Mouse (Mus musculus) monocyte, adult 5-6 weeks (primary cell): ENCODE results near the gene Immp2l. TPM values are rescaled to one million over a fixed set of nuclear protein-coding genes. Genes with fewer than 3 reads are reported as not detected.

Experiments
- ATAC-seq: fragments of 153-309, 156-312 bp; replicated peaks from 2 replicates; pipeline ENCODE4 v1.8.0; 2017; ENCODE audit warnings: mild to moderate bottlenecking; ENCODE audit not compliant: low TSS enrichment, insufficient number of reproducible peaks, severe bottlenecking, poor library complexity, low FRiP score
- total RNA-seq: library from RNA; stranded (forward); fragments of 200-1000, 200-491, 200-594 nt; gene quantifications from 3 replicates; pipeline ENCODE4 v1.2.3, GENCODE M21; 2017

Gene Immp2l
- total RNA-seq, 1 experiment from 2014 or later: not detected

DNA sequence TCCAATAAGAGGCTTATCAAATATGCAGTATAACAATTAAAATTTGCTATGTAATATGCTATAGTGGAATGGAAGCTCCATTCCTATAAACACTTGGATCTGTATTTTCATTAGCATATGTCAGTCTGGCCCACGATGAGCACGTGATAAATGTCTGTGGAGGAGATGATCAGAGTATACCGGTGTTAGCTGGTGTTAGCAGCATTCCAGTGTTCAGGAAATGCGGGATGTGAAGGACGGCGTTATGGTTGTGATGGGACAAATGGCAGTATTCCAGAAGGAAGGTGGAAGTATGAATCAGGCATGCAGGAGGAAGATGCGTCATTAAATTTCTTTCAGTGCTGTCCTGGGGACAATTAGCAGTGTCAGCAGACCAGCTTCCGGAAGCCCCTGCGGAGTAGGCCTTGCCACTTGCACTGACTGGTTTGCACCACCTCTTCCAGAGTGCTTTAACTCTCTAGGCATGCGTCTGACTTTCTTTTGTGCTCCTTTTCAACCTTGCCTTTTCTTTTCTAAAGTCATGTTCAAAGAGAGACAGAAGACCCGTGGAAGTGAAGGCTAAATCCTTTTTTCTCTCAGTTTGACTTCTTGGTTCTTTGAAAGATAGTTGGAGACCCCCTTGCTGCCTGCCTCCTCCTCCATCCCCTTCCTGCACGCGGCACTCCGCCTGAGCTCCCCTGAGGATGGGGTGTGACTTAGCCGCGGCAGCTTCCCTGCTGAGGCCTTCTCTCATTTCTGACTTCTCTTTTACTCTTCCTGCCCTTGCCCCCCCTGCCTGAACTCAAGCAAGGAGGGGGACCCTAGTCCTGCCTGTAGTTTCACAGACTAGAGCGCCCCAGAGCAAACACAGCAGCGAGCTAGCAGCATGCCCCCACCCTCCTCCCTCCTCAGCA lies 541.9 kb downstream of the Immp2l start:
- no peak for ATAC-seq

DNA sequence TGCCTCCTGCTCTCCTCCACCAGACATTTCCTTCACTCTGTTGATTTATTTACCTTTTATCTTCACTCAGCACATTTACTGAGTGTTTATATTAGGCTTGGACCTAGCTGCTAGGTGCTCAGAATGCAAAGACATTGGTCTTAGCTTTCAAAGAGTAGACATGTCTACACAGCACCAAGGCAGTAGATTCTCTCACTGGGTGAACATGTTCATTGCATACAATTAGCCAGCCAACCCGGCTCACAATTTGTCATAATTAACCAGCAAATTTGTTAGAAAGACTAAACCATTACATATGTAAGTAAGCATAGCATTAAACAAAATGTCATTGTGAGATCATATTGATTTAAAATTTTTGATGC lies 542.5 kb downstream of the Immp2l start:
- ATAC-seq: no peak

DNA sequence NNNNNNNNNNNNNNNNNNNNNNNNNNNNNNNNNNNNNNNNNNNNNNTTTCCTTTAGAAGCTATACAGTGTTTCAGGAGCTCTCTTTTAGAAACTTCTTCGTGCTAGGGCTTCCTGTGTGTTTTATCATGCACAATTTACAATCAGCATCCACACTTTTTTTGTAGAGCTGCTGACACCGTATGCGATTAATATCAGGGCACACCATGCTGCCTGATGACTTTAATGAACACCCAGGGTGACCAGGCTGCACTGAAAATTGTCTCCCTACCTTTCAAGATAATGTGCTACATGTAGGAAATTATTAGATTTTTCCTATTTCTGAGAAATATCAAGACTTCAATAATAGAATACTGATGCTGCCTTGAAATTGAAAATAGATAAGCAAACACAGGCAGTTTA lies 549.9 kb downstream of the Immp2l start:
- ATAC-seq: no peak

DNA sequence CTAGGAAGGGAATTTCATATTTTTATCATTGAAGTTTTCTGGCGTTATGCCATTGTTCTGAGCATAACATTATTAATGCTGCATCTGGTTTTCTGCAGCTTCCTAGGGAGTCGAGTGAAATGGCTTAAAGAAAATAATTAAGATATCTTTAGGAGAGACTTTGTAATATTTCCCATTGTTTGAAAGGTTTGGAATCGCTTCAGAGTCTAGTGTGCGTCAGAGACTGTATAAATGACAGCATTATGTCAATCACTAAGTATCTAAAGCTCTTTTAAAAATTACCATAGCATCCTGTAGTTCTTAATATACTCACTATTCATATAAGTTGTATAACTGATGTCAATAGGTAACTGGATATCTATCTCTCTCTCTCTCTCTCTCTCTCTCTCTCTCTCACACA lies 551.3 kb downstream of the Immp2l start:
- ATAC-seq: no peak

DNA sequence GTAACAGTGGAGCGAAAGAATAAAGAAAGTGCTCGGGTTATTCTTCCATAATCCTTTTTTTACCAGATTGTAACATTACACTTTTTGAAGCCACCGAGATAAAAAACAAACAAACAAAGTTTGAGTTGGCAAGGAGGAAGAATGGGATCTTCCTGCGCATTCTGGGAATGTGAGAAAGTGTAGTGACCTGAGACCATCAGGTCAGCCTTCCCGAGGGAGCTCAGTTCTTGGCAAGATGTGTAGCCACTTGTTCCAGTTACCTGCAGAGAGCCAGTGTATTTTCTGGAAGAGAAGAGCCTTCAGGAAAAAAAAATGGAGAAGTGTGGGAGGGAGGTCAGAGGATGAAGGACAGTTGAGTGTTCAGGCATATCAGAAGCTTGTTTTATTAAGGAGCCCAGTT lies 569.5 kb downstream of the Immp2l start:
- ATAC-seq: no peak

DNA sequence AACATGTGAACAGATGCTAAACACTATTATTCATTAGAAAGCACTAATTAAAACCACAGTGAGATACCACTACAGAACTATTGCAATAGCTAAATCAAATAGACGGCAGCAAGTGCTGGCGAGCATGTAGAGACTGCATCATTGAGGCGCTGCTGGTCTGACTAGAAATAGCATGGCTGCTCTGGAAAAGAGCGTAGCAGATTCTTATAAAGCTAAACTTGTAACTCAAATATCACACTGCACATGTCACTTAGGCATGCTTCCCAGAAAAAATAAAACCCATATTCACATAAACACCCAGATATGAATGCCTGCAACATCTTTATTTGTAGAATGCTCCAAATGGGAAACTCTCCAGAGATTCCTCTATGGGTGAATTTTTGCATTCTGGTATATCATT lies 570.1 kb downstream of the Immp2l start:
- no peak for ATAC-seq

DNA sequence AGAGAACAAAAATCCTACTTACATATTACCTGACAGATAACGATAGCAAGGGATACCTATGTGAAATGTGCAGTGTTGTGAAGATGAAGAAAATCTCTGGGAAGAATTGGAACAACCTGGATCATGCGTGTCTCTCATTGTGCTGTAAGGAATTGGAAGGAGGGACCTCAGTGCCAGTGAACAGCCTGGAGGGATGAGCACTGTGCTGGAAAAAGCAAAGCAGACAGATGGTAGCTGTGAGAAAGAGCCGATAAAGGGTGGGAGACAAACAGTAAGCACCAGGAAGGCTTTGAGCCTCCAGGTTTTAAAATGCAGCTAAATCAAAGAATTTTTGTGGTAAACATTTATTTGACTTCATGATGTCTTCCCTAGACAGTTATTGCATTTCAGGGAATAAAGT lies 591.4 kb downstream of the Immp2l start:
- no peak for ATAC-seq

DNA sequence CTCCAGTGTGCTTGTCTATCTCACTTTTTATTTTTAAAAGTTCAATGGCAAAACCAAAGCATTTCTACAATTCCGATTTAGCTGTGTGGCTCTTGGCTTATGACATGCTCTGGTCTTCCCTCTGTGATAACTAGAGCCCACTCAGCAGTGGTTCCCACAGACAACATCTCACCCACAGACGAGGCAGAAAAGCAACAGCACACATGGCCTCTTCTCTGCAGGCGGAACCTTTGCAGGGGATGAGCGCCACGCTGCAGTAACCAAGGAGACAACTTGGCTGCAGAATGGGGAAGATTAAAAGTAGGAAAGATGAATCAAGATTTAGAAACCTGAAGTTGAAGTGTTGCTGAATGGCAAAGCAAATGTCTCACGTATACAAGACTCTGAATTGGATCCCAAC lies 597.5 kb downstream of the Immp2l start:
- no peak for ATAC-seq

DNA sequence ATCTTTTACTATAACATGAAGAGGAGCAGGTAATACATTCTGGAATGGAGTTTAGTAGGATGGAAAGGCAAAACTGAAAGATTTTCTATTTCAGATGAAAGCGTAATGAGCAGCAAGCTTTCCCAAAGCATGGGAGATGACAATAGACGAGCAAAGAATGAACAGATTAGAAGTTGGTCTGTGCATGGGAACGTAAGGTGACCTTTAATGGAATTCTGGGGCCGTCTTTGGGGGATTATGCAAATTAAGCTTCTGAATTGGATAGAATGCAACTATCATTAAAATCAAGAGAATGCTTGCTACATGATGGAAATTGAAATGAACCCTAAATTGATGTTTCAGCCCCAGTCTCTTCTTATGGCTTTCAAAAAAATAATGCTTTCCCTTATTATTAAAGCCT lies 619.4 kb downstream of the Immp2l start:
- no peak for ATAC-seq

DNA sequence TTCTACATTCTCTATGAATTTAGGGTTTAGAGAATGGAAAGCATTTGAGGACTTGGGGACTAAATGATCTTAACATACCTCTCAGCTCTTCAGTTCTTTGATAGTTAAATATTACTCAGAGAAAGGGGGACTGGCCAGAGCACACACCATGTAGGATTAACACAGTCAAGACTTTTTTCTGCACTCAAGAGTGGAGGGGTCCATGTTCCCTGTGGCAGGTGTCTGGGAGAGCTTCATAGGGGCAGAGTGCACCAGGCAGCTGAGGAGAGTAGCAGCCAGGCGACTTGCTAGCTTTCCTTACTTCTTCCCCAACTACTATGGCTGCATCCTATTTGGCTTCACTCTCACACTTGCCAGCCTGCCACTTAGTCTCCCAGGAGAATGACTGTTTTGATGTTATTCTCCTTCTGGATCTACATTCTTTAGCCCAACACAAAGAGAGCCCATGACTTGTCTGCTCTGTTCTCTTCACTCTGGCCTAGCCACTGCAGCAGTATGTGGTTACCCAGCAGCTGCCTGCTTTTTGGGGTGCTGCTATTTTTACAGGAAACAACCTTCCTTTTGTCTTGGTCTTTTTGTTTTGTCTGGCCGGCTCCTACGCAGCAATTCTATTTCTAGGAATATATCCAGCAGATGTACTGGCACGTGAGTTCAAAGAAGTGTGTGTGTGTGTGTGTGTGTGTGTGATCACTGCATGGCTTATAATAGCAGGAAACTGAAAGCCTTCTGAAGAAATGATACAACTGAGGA lies 621.1 kb downstream of the Immp2l start:
- no peak for ATAC-seq

DNA sequence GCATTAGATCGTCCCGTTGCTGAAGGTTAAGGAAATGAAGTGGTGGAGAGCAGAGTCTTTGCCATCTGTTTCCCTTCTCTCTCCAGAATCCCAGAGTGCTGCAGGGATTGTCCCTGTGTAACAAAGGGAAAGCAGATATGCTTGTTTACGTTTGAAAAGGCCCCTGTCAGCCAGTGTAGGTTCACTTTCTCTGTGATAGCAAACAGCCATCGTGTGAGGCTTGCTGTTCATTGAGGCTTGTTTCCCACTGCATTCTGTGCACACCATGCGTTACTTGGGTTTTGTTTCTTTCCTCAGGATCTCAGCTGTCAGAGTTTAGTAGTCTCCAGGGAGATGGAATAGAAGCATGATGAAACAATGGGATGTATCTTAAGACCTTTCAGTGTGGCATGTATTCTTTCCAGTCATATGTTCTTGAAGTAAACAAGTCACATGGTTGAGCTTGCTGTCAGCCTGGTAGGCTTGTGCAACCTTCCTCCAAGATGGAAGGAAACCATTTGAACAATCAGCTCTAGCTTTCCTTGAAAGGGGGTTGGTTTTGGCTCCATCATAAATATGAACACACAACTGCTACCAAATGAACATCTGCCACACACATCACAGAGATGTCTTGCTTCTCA lies 623.2 kb downstream of the Immp2l start:
- ATAC-seq: no peak

DNA sequence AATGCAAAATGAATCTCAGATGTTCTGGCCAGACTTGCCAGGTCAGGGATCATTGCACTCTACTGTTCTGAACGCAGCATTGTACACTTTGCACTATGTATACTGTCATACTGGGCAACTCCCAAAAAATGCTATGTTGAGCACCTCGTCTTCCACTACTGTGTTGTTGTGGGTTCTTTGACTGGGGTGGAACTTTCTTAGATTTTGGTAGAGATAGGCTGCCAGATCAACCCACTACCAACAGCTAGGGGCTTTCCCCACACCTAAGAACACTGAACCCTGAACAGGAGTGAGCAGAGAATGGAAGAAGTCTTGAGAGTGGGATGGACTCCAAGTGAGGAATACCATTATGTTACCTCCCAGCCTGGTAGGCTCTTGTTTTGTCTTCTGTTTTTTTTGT lies 623.8 kb downstream of the Immp2l start:
- ATAC-seq: no peak

DNA sequence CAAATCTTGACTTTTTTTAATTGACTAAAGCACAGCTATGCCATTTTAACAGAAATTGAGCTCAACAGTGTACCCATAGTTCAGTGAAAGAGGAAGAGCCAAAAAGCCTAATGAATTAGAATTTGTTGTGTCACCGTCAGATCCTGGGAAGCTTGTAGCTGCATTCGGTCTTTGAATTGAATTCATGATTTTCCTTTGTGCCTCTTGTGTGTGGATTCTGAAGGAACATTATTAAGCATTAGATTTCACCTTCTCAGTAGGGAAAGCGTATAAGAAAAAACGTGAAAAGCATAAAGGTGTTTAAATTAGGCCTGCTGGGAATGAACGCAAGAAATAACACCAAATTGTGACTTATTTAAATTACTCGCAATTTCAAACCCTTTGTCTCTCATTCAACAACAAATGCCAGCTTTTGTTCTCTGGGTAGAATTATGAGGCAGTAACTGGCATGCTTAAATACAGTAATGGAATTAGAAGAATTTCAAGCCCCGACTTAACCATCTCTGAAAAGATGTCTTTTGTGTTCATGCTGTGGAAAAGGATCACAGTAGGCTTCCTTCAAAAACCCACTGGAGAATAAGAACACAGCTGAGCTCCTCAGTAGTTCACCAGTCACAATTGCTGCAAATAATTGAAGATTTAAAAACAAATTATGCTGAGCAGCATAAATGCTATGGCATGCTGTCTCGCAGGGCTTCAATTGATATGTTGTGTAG lies 626.1 kb downstream of the Immp2l start:
- ATAC-seq: no peak

DNA sequence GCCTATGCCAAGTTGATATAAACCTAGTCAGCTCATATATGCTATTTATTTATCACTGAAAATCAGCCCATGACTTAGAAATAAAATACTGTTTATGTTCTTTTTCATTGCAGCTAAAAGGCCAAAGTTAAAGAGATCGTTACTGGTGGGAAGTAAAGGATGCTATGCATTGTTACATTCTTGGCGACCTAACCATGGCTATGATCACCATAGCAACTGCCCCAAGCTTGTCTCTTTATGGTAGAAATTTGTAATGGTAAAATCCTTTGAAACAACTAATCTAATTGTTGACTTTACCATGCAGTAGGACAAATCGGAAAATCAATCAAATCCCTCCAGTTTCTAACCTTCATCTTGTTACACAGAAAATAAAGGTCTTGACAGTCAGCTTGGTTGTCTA lies 644.4 kb downstream of the Immp2l start:
- no peak for ATAC-seq

DNA sequence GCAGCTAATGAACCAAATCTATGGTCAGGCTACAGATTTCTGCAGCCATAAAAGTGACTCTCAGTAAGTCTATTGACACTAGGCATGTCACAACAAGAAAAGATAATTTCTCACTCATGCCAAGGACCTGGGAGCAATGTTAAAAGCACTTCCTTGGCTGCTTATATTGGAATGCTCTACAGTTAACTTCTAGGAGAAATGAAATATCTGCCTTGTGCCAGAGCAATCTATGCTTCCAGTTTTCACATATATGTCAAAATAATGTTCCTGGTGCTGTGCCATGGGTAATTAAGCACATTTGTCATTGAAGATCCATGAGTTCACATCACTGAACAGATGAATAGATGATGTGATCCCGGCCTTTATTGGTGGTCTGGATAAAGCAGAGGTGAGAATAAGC lies 645.6 kb downstream of the Immp2l start:
- ATAC-seq: no peak

DNA sequence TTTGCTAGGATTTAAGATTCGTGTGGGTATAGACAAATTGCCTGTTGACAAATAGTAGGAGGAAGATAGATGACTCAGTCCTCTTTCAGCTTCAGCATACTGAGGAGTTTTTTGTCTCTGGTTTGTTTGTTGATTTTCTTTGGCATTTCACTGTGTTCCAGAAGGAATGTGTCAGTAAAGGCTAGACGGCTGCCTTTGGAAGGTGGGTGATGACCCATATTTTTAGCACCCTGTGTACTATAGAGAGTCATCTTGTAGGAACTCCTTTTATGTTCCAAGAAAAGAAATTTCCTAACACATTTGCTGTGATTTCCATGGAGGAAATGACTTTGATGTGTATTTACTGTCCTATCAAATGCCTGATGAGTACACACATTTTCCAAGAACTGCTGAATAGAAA lies 651.0 kb downstream of the Immp2l start:
- ATAC-seq: no peak

DNA sequence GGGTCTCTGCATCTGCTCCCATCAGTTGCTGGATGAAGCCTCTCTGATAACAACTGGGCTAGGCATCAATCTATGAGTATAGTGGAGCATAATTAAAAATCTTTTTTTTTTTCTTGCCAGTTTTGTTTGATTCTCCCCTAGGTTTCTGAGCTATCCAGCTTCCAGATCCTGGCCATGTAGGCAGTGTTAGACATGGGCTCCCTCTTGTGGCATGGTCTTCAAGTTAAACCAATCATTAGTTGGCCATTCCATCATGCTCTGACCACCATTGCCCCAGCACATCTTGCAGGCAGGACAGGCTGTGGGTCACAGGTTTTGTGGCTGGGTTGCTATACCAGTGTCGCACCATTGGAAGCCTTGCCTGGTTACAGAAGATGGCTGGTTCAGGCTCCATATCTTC lies 656.3 kb downstream of the Immp2l start:
- ATAC-seq: no peak

DNA sequence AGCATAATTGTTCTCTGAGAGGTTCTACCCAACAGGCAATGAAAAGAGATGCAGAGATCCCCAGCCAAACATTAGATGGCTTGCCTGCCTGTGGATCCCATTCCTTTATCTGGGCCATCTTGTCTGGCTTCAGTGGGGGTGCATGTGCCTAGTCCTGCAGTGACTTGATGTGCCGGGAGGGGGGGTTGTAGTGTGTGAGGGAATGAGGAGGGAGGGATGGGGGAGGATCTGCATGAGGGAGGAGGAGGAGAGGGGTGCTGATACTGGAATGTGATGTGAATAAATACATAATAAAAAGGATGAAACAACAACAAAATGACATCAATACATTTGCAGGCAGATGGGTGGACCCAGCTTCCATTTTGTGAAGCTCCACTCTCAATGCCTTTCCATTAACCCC lies 658.3 kb downstream of the Immp2l start:
- no peak for ATAC-seq

DNA sequence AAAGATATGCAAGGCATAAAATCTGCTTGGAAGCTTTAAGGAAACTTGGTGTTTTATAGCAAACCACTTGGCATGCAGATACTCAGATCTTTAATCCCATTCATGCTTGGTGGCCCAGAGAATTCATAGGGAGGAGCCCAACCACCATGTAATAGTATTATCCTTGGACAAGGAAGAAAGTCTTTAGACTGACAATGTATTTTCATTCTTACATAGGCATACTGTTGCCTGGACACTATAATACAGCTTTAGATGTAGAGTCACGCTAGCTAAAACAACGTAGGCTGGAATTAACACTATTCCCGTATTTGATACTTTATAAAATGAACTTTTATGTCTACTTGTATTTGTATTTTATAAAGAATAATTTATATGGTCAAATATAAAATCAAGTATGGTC lies 665.9 kb downstream of the Immp2l start:
- no peak for ATAC-seq
